Mouse (Mus musculus) MEL (cell line): ENCODE measurements around the gene Zfp512. TPM values are rescaled to one million over a fixed set of nuclear protein-coding genes. Genes with fewer than 3 reads are reported as not detected.
A peak's percentile ranks its signal among the peaks of the same experiment; 100 is the strongest.
"Not testable (repeated sequence)": the region's sequence is repeated elsewhere in the genome, so short reads cannot be mapped to it uniquely, and the experiment has no call there.

Source experiments
- DNase-seq: peaks from one replicate; pipeline ENCODE4 v3.0.0; 2011; ENCODE audit warnings: low read depth, low spot score
- H3K27ac ChIP-seq: 2 replicates; pipeline ENCODE4 v1.5.1; 2012; ENCODE audit warnings: low read depth, mild to moderate bottlenecking, control low read depth, low read length, moderate library complexity; ENCODE audit not compliant: control insufficient read depth
- H3K27me3 ChIP-seq, 2 experiments: fragments of 150-350 bp in 1 of 2; sonication (generic) in 1 of 2; 2 replicates each; pipeline ENCODE4 v1.6.1; 2012; ENCODE audit warnings: low read length in 2 of 2, mild to moderate bottlenecking in 2 of 2, improper control_type of control experiment in 1 of 2, moderate library complexity in 1 of 2; ENCODE audit not compliant: insufficient read depth in 2 of 2, control insufficient read depth in 1 of 2
- H3K36me3 ChIP-seq, 2 experiments: 2 replicates each; pipeline ENCODE4 v1.6.1; 2012 to 2014; ENCODE audit warnings: low read length in 2 of 2, improper control_type of control experiment in 1 of 2, inconsistent platforms in 1 of 2, mild to moderate bottlenecking in 1 of 2; ENCODE audit not compliant: insufficient read depth in 2 of 2, control insufficient read depth in 1 of 2
- H3K4me1 ChIP-seq, 2 experiments: fragments of 150-350 bp in 1 of 2; sonication (generic) in 1 of 2; 2 replicates each; pipeline ENCODE4 v1.6.1; 2012; ENCODE audit warnings: low read length in 2 of 2, improper control_type of control experiment in 1 of 2, mild to moderate bottlenecking in 1 of 2; ENCODE audit not compliant: insufficient read depth in 2 of 2, control insufficient read depth in 1 of 2
- H3K4me3 ChIP-seq, 2 experiments: fragments of 150-350 bp in 1 of 2; sonication (generic) in 1 of 2; 2 replicates each; pipeline ENCODE4 v1.5.1; 2012; ENCODE audit warnings: low read depth in 2 of 2, low read length in 2 of 2, mild to moderate bottlenecking in 2 of 2, moderate library complexity in 2 of 2, control low read depth in 1 of 2, improper control_type of control experiment in 1 of 2; ENCODE audit not compliant: control insufficient read depth in 1 of 2, insufficient read depth in 1 of 2
- H3K79me2 ChIP-seq: 2 replicates; pipeline ENCODE4 v1.6.1; 2012; ENCODE audit warnings: mild to moderate bottlenecking, low read length, moderate library complexity; ENCODE audit not compliant: control insufficient read depth, poor library complexity, insufficient read depth
- H3K9ac ChIP-seq: 2 replicates; pipeline ENCODE4 v1.6.1; 2012; ENCODE audit warnings: low read depth, mild to moderate bottlenecking, control low read depth, low read length, moderate library complexity; ENCODE audit not compliant: control insufficient read depth, poor library complexity, severe bottlenecking
- H3K9me3 ChIP-seq: fragments of 150-350 bp; sonication (generic); replicated peaks from 2 replicates; pipeline ENCODE4 v1.6.1; 2012; ENCODE audit warnings: mild to moderate bottlenecking, low read length, improper control_type of control experiment, moderate library complexity; ENCODE audit not compliant: insufficient read depth
- BHLHE40 ChIP-seq: IDR thresholded peaks from 2 replicates; pipeline ENCODE4 v1.6.1; 2012; ENCODE audit warnings: low read depth, mild to moderate bottlenecking, inconsistent platforms, low read length, improper control_type of control experiment, borderline replicate concordance
- E2F4 ChIP-seq: IDR thresholded peaks from 2 replicates; pipeline ENCODE4 v1.6.1; 2011; ENCODE audit warnings: low read depth, low read length, improper control_type of control experiment, borderline replicate concordance
- EP300 ChIP-seq, 2 experiments: IDR thresholded peaks; 2 replicates each; pipeline ENCODE4 v1.6.1; 2011; ENCODE audit warnings: improper control_type of control experiment in 2 of 2, low read length in 2 of 2, low read depth in 1 of 2, mild to moderate bottlenecking in 1 of 2
- ETS1 ChIP-seq: IDR thresholded peaks from 2 replicates; pipeline ENCODE4 v1.6.1; 2012; ENCODE audit warnings: low read depth, mild to moderate bottlenecking, inconsistent platforms, low read length, improper control_type of control experiment, moderate library complexity
- GABPA ChIP-seq: IDR thresholded peaks from 2 replicates; pipeline ENCODE4 v1.6.1; 2012; ENCODE audit warnings: low read depth, mild to moderate bottlenecking, inconsistent platforms, low read length, improper control_type of control experiment, moderate library complexity
- GATA1 ChIP-seq: IDR thresholded peaks from 2 replicates; pipeline ENCODE4 v1.6.1; 2011; ENCODE audit warnings: low read depth, low read length, improper control_type of control experiment
- JUND ChIP-seq: IDR thresholded peaks from 2 replicates; pipeline ENCODE4 v1.6.1; 2011; ENCODE audit warnings: low read depth, mild to moderate bottlenecking, improper control_type of control experiment, low read length
- KAT2A ChIP-seq: conservative IDR thresholded peaks from 2 replicates; pipeline ENCODE4 v1.6.1; 2012; ENCODE audit warnings: low read depth, low read length, improper control_type of control experiment, inconsistent platforms
- MAFK ChIP-seq: IDR thresholded peaks from 2 replicates; pipeline ENCODE4 v1.6.1; 2011; ENCODE audit warnings: low read depth, mild to moderate bottlenecking, low read length, improper control_type of control experiment, borderline replicate concordance
- MAX ChIP-seq: IDR thresholded peaks from 2 replicates; pipeline ENCODE4 v1.6.1; 2011; ENCODE audit warnings: low read length, improper control_type of control experiment
- MAZ ChIP-seq: IDR thresholded peaks from 2 replicates; pipeline ENCODE4 v1.6.1; 2012; ENCODE audit warnings: low read depth, mild to moderate bottlenecking, inconsistent platforms, low read length, improper control_type of control experiment
- MEF2A ChIP-seq: IDR thresholded peaks from 2 replicates; pipeline ENCODE4 v1.6.1; 2014; ENCODE audit warnings: low read depth, mild to moderate bottlenecking, inconsistent platforms, low read length, improper control_type of control experiment; ENCODE audit not compliant: poor library complexity, insufficient replicate concordance, severe bottlenecking; ENCODE audit errors: extremely low read depth
- MYB ChIP-seq: IDR thresholded peaks from 2 replicates; pipeline ENCODE4 v1.6.1; 2011; ENCODE audit warnings: mild to moderate bottlenecking, low read depth, low read length, improper control_type of control experiment
- SIN3A ChIP-seq: IDR thresholded peaks from 2 replicates; pipeline ENCODE4 v1.6.1; 2012; ENCODE audit warnings: low read length, improper control_type of control experiment, inconsistent platforms
- SMC3 ChIP-seq: IDR thresholded peaks from 2 replicates; pipeline ENCODE4 v1.6.1; 2011; ENCODE audit warnings: low read depth, low read length, improper control_type of control experiment
- TAL1 ChIP-seq: IDR thresholded peaks from 2 replicates; pipeline ENCODE4 v1.6.1; 2012; ENCODE audit warnings: mild to moderate bottlenecking, inconsistent platforms, low read length, moderate library complexity, mixed read lengths
- UBTF ChIP-seq: IDR thresholded peaks from 2 replicates; pipeline ENCODE4 v1.6.1; 2012; ENCODE audit warnings: low read depth, mild to moderate bottlenecking, inconsistent platforms, low read length, improper control_type of control experiment, moderate library complexity, borderline replicate concordance; ENCODE audit not compliant: insufficient read depth
- USF1 ChIP-seq: IDR thresholded peaks from 2 replicates; pipeline ENCODE4 v1.6.1; 2014; ENCODE audit warnings: low read depth, mild to moderate bottlenecking, inconsistent platforms, low read length, improper control_type of control experiment, moderate library complexity
- USF2 ChIP-seq, 2 experiments: IDR thresholded peaks; 2 replicates each; pipeline ENCODE4 v1.6.1; 2011 to 2012; ENCODE audit warnings: improper control_type of control experiment in 2 of 2, low read length in 2 of 2, borderline replicate concordance in 1 of 2, inconsistent platforms in 1 of 2, low read depth in 1 of 2, mild to moderate bottlenecking in 1 of 2; ENCODE audit not compliant: insufficient read depth in 1 of 2
- ZMIZ1 ChIP-seq: IDR thresholded peaks from 2 replicates; pipeline ENCODE4 v1.6.1; 2012; ENCODE audit warnings: low read depth, mild to moderate bottlenecking, inconsistent platforms, low read length, improper control_type of control experiment, moderate library complexity
- polyA plus RNA-seq, 2 experiments: library from polyadenylated mRNA; stranded (reverse) in 1 of 2; unstranded in 1 of 2; fragments of >175 nt in 1 of 2; fragments of >200 nt in 1 of 2; gene quantifications; 2 replicates each; pipeline versions ENCODE4 v1.2.1 to v1.2.4; 2012; ENCODE audit warnings: low replicate concordance in 2 of 2, low read depth in 1 of 2; ENCODE audit not compliant: insufficient read length in 2 of 2, insufficient read depth in 1 of 2, missing spikeins in 1 of 2
- total RNA-seq: library from RNA; depleted of rRNA; stranded (reverse); fragments of 300-350 nt; gene quantifications from 2 replicates; pipeline ENCODE4 v1.2.3, GENCODE M21; 2012

Gene Zfp512
- total and polyA plus RNA-seq, 3 experiments = 36.6 to 47.0 TPM; not detected in 1

GRCm38 (mm10) chr5:31526354-31527116 is 74.3 kb downstream of the Zfp512 start, which contains the start of gene Slc4a1ap (continued):
- no peak for TF ChIP-seq E2F4
- no peak for TF ChIP-seq MYB
- no peak for TF ChIP-seq SMC3
- no peak for TF ChIP-seq ZMIZ1

GRCm38 (mm10) chr5:31527117-31527680 is 75.0 kb downstream of the Zfp512 start:
- peaks cover 13% of the 10 kb centered on the region for H3K79me2 ChIP-seq
- H3K9me3 ChIP-seq = no peaks in the 10 kb centered on the region
- DNase-seq = no peak
- peak overlapping the region; percentile 84 for H3K9ac ChIP-seq
- no peaks in the 10 kb centered on the region for H3K27me3 ChIP-seq
- TF ChIP-seq SIN3A (no peak; the same call in 1 of the 2 replicates), UBTF (0 out of 2 replicates have a peak, but pooled peaks have one; percentile 20), BHLHE40 (peak; percentile 30; the same call in 1 of the 2 replicates), MAZ (0 out of 2 replicates have a peak, but pooled peaks have one; percentile 5)
- no peak overlapping the region for H3K27ac ChIP-seq
- peaks cover 5 to 19% of the 10 kb centered on the region in 2 experiments for H3K36me3 ChIP-seq
- peak overlapping the region; percentile 81 to 96 for H3K4me3 ChIP-seq
- peaks cover 0 to 11% of the 10 kb centered on the region in 2 experiments; a peak in 3 of 4 replicates for H3K4me1 ChIP-seq

GRCm38 (mm10) chr5:31527707-31528106 is 75.5 kb downstream of the Zfp512 start, which contains the start of gene Supt7l:
TSS of gene Supt7l (minus strand) at chr5:31527807.
- peaks cover 0 to 11% of the 10 kb centered on the region in 2 experiments; a peak in 3 of 4 replicates for H3K4me1 ChIP-seq
- DNase-seq, H3K9me3 ChIP-seq, H3K27me3 ChIP-seq: not testable (repeated sequence)
- H3K36me3 ChIP-seq = peaks cover 5 to 19% of the 10 kb centered on the region in 2 experiments
- H3K4me3 ChIP-seq = peak within 1 kb of the TSS; percentile 81 to 96
- H3K9ac ChIP-seq = peak within 1 kb of the TSS; percentile 84
- peak within 1 kb of the TSS; percentile 88 for H3K27ac ChIP-seq
- H3K79me2 ChIP-seq = peaks cover 13% of the 10 kb centered on the region

- peak; percentile 65 for DNase-seq
- Histone ChIP-seq H3K36me3 (peaks cover 11 to 19% of the 10 kb centered on the region in 2 experiments), H3K79me2 (peaks cover 13% of the 10 kb centered on the region), H3K27ac (no peak overlapping the region), H3K27me3 (no peaks in the 10 kb centered on the region), H3K4me1 (peaks cover 0 to 11% of the 10 kb centered on the region in 2 experiments; a peak in 3 of 4 replicates), H3K4me3 (no peak overlapping the region), H3K9me3 (no peaks in the 10 kb centered on the region), H3K9ac (no peak overlapping the region; the same call in 1 of the 2 replicates)
- TF ChIP-seq GATA1 (no peak), ZMIZ1 (no peak), MAX (peak; percentile 89), USF2 (IDR thresholded peaks at IDR 0.05; ENCODE audit: borderline replicate concordance in 1 of 2, insufficient read depth in 1 of 2, low read depth in 1 of 2, low read length in 2 of 2) (no peak), MAFK (no peak), GABPA (no peak), UBTF (no peak), EP300 (IDR thresholded peaks at IDR 0.05; ENCODE audit: low read depth in 1 of 2, low read length in 2 of 2) (no peak), USF1 (peak; percentile 84), ETS1 (no peak), JUND (no peak), TAL1 (no peak), KAT2A (no peak), SMC3 (peak; percentile 42), MEF2A (no peak)
Observed at GRCm38 (mm10) chr5:31528560-31528959, 76.3 kb downstream of the Zfp512 start.
